Mouse (Mus musculus): Measurements from ENCODE around the gene Fam107b.

Gene Fam107b

GRCm38 (mm10) chr2:3649171-3649570, 78.9 kb downstream of the Fam107b start:
- in situ Hi-C loops (cut with MboI; ENCODE audit: low pct_unique_long_range_greater_than_20kb in 1 of 2, low sequenced_read_pairs in 2 of 2, unreplicated experiment in 1 of 2) = no loop called here

GRCm38 (mm10) chr2:3654606-3655005, 84.3 kb downstream of the Fam107b start:
- in situ Hi-C loops (cut with MboI; ENCODE audit: low pct_unique_long_range_greater_than_20kb in 1 of 2, low sequenced_read_pairs in 2 of 2, unreplicated experiment in 1 of 2) = no loop called here

GRCm38 (mm10) chr2:3656091-3656490, 85.8 kb downstream of the Fam107b start:
- in situ Hi-C loops (cut with MboI; ENCODE audit: low pct_unique_long_range_greater_than_20kb in 1 of 2, low sequenced_read_pairs in 2 of 2, unreplicated experiment in 1 of 2) = no loop called here

- in situ Hi-C loops (cut with MboI; ENCODE audit: low pct_unique_long_range_greater_than_20kb in 1 of 2, low sequenced_read_pairs in 2 of 2, unreplicated experiment in 1 of 2) = no loop called here
Observed at GRCm38 (mm10) chr2:3656834-3657233, 86.5 kb downstream of the Fam107b start.

GRCm38 (mm10) chr2:3657376-3657775, 87.1 kb downstream of the Fam107b start:
- in situ Hi-C loops (cut with MboI; ENCODE audit: low pct_unique_long_range_greater_than_20kb in 1 of 2, low sequenced_read_pairs in 2 of 2, unreplicated experiment in 1 of 2) = no loop called here

- in situ Hi-C loops (cut with MboI; ENCODE audit: low pct_unique_long_range_greater_than_20kb in 1 of 2, low sequenced_read_pairs in 2 of 2, unreplicated experiment in 1 of 2) = no loop called here
Observed at GRCm38 (mm10) chr2:3657811-3658730, 87.8 kb downstream of the Fam107b start.

GRCm38 (mm10) chr2:3658900-3659299, 88.6 kb downstream of the Fam107b start:
- in situ Hi-C loops (cut with MboI; ENCODE audit: low pct_unique_long_range_greater_than_20kb in 1 of 2, low sequenced_read_pairs in 2 of 2, unreplicated experiment in 1 of 2) = no loop called here

- in situ Hi-C loops (cut with MboI; ENCODE audit: low pct_unique_long_range_greater_than_20kb in 1 of 2, low sequenced_read_pairs in 2 of 2, unreplicated experiment in 1 of 2) = no loop called here
Observed at GRCm38 (mm10) chr2:3659300-3659910, 89.1 kb downstream of the Fam107b start.

GRCm38 (mm10) chr2:3664086-3664485, 93.8 kb downstream of the Fam107b start:
- in situ Hi-C loops (cut with MboI; ENCODE audit: low pct_unique_long_range_greater_than_20kb in 1 of 2, low sequenced_read_pairs in 2 of 2, unreplicated experiment in 1 of 2) = no loop called here

GRCm38 (mm10) chr2:3668682-3669081, 98.4 kb downstream of the Fam107b start:
- in situ Hi-C loops (cut with MboI; ENCODE audit: low pct_unique_long_range_greater_than_20kb in 1 of 2, low sequenced_read_pairs in 2 of 2, unreplicated experiment in 1 of 2) = no loop called here

GRCm38 (mm10) chr2:3669646-3670045, 99.4 kb downstream of the Fam107b start:
- in situ Hi-C loops (cut with MboI; ENCODE audit: low pct_unique_long_range_greater_than_20kb in 1 of 2, low sequenced_read_pairs in 2 of 2, unreplicated experiment in 1 of 2) = no loop called here

- in situ Hi-C loops (cut with MboI; ENCODE audit: low pct_unique_long_range_greater_than_20kb in 1 of 2, low sequenced_read_pairs in 2 of 2, unreplicated experiment in 1 of 2) = no loop called here
Observed at GRCm38 (mm10) chr2:3672654-3673367, 102.5 kb downstream of the Fam107b start.

- in situ Hi-C loops (cut with MboI; ENCODE audit: low pct_unique_long_range_greater_than_20kb in 1 of 2, low sequenced_read_pairs in 2 of 2, unreplicated experiment in 1 of 2) = no loop called here
Observed at GRCm38 (mm10) chr2:3675481-3675880, 105.2 kb downstream of the Fam107b start.

- in situ Hi-C loops (cut with MboI; ENCODE audit: low pct_unique_long_range_greater_than_20kb in 1 of 2, low sequenced_read_pairs in 2 of 2, unreplicated experiment in 1 of 2) = no loop called here
Observed at GRCm38 (mm10) chr2:3682699-3683098, 112.4 kb downstream of the Fam107b start.

GRCm38 (mm10) chr2:3683343-3683742, 113.1 kb downstream of the Fam107b start:
- in situ Hi-C loops (cut with MboI; ENCODE audit: low pct_unique_long_range_greater_than_20kb in 1 of 2, low sequenced_read_pairs in 2 of 2, unreplicated experiment in 1 of 2) = no loop called here

GRCm38 (mm10) chr2:3683751-3684229, 113.5 kb downstream of the Fam107b start:
- in situ Hi-C loops (cut with MboI; ENCODE audit: low pct_unique_long_range_greater_than_20kb in 1 of 2, low sequenced_read_pairs in 2 of 2, unreplicated experiment in 1 of 2) = no loop called here

GRCm38 (mm10) chr2:3690221-3690620, 119.9 kb downstream of the Fam107b start:
- in situ Hi-C loops (cut with MboI; ENCODE audit: low pct_unique_long_range_greater_than_20kb in 1 of 2, low sequenced_read_pairs in 2 of 2, unreplicated experiment in 1 of 2) = no loop called here

- in situ Hi-C loops (cut with MboI; ENCODE audit: low pct_unique_long_range_greater_than_20kb in 1 of 2, low sequenced_read_pairs in 2 of 2, unreplicated experiment in 1 of 2) = no loop called here
Observed at GRCm38 (mm10) chr2:3692833-3693232, 122.5 kb downstream of the Fam107b start.

GRCm38 (mm10) chr2:3695900-3696299, 125.6 kb downstream of the Fam107b start:
- in situ Hi-C loops (cut with MboI; ENCODE audit: low pct_unique_long_range_greater_than_20kb in 1 of 2, low sequenced_read_pairs in 2 of 2, unreplicated experiment in 1 of 2) = no loop called here
